Mouse (Mus musculus): Measurements from ENCODE around the gene Srsf1. TPM values are rescaled to one million over a fixed set of nuclear protein-coding genes. Genes with fewer than 3 reads are reported as not detected.

The Srsf1 gene
- 145 and 160 TPM in 2 replicates for polyA plus RNA-seq (2015; fragmentation: Nextera tagmentation; extraction: Ambion mirVana)

GRCm38 (mm10) chr11:88046944-88047794 lies at the start of gene Srsf1:
Gene Srsf1 (plus strand): TSS chr11:88047373.

GRCm38 (mm10) chr11:88067586-88068410 lies 20.6 kb downstream of the Srsf1 start, which contains the start of gene Vezf1:
Gene Vezf1 (plus strand): TSS chr11:88068279.

GRCm38 (mm10) chr11:88098021-88098729 lies 51.0 kb downstream of the Srsf1 start, which contains the start of gene Cuedc1:
Gene Cuedc1 (plus strand): TSS chr11:88098058.

Other genes with a start within 250 kb of the Srsf1 start
- gene Lpo, start 219.1 kb upstream of the Srsf1 start, polyA plus RNA-seq (2015; fragmentation: Nextera tagmentation; extraction: Ambion mirVana) = not detected in 2 replicates
- gene Mks1, start 194.2 kb upstream of the Srsf1 start, polyA plus RNA-seq (2015; fragmentation: Nextera tagmentation; extraction: Ambion mirVana) = 2.8 and 3.3 TPM in 2 replicates
- 0.14 and 0.39 TPM in 2 replicates for gene Epx, start 171.8 kb upstream of the Srsf1 start, polyA plus RNA-seq (2015; fragmentation: Nextera tagmentation; extraction: Ambion mirVana)
- not detected in 2 replicates for gene Olfr462, start 155.1 kb upstream of the Srsf1 start, polyA plus RNA-seq (2015; fragmentation: Nextera tagmentation; extraction: Ambion mirVana)
- not detected in 2 replicates for gene Olfr463, start 150.0 kb upstream of the Srsf1 start, polyA plus RNA-seq (2015; fragmentation: Nextera tagmentation; extraction: Ambion mirVana)
- gene Olfr464, start 126.4 kb upstream of the Srsf1 start, polyA plus RNA-seq (2015; fragmentation: Nextera tagmentation; extraction: Ambion mirVana) = not detected in 2 replicates
- 9.7 and 10.4 TPM in 2 replicates for gene Dynll2, start 59.8 kb upstream of the Srsf1 start, polyA plus RNA-seq (2015; fragmentation: Nextera tagmentation; extraction: Ambion mirVana)
- gene Vezf1, start 20.9 kb downstream of the Srsf1 start, polyA plus RNA-seq (2015; fragmentation: Nextera tagmentation; extraction: Ambion mirVana) = 13.4 and 15.1 TPM in 2 replicates
- 6.3 and 8.4 TPM in 2 replicates for gene Cuedc1, start 50.7 kb downstream of the Srsf1 start, polyA plus RNA-seq (2015; fragmentation: Nextera tagmentation; extraction: Ambion mirVana)
- 39.6 and 44.6 TPM in 2 replicates for gene Mrps23, start 157.0 kb downstream of the Srsf1 start, polyA plus RNA-seq (2015; fragmentation: Nextera tagmentation; extraction: Ambion mirVana)
- gene Ccdc182, start 246.7 kb downstream of the Srsf1 start, polyA plus RNA-seq (2015; fragmentation: Nextera tagmentation; extraction: Ambion mirVana) = not detected in 2 replicates

Measured in spleen, postnatal 0 days (tissue).